Mouse (Mus musculus): ENCODE measurements at regions not wholly inside any gene's neighbourhood (a gene's known extent, or its start where the extent isn't known, plus 50 kb on each side); places are given as distances from the start of the nearest gene placed in this dataset.

DNA sequence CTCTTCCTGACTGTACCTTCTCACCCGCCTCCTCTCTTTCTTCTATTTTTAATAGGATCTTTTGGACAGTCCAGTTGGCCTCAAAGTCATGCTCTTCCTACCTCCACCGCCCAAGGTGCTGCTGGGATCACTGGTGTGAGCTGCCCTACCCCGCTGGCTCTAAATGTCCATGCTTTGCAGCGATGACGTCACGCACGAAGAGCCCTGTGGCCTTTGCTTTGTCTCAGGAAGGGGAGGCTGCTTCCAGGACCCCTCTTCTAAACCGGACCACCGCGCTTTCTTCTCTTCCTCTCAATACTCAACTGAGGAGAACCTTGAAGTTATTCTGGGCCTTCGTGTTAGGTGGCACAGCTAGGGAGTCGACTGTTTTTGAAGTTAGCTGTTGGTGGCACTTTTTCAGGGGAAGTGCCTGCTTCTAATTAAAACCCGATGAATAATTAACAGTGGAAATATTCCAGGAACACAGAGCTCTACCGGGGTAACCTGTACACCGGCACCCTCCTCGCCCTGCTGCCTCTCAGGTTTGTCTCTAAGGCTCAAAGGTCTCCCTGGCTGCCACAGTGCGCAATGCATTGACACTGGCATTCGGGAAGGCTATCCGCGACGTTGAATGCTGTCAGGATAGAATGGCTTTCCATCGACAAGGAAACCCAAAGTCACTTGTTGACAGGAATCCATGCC is 188.7 kb downstream of the Ifng start:
- no peak for ATAC-seq
- 94% methylated on average over 22 of the region's 22 CpGs for WGBS
- H3K4me3 ChIP-seq (ENCODE audit: low read depth, low read length), result no peak overlapping the region
- no peak overlapping the region for H3K9ac ChIP-seq (ENCODE audit: low read depth, low read length)
- H3K27me3 ChIP-seq (ENCODE audit: control insufficient read depth, insufficient read depth, low read depth, low read length), result no peaks in the 10 kb centered on the region
- H3K27ac ChIP-seq (ENCODE audit: low read length), result no peak overlapping the region
- no peak overlapping the region for H3K4me2 ChIP-seq (ENCODE audit: low read length)
- no peaks in the 10 kb centered on the region for H3K4me1 ChIP-seq (ENCODE audit: control insufficient read depth, insufficient read depth, low read length)
- no peaks in the 10 kb centered on the region for H3K9me3 ChIP-seq (replicated peaks; ENCODE audit: control insufficient read depth, low read length, poor library complexity, severe bottlenecking)
- no peaks in the 10 kb centered on the region for H3K36me3 ChIP-seq (ENCODE audit: control insufficient read depth, insufficient read depth, low read length)

- Histone ChIP-seq H3K36me3 (ENCODE audit: control insufficient read depth, insufficient read depth, low read length) (no peaks in the 10 kb centered on the region), H3K27ac (ENCODE audit: low read length) (no peak overlapping the region), H3K4me1 (ENCODE audit: control insufficient read depth, insufficient read depth, low read length) (no peaks in the 10 kb centered on the region), H3K27me3 (ENCODE audit: control insufficient read depth, insufficient read depth, low read depth, low read length) (no peaks in the 10 kb centered on the region), H3K9me3 (replicated peaks; ENCODE audit: control insufficient read depth, low read length, poor library complexity, severe bottlenecking) (no peaks in the 10 kb centered on the region), H3K9ac (ENCODE audit: low read depth, low read length) (no peak overlapping the region), H3K4me3 (ENCODE audit: low read depth, low read length) (no peak overlapping the region), H3K4me2 (ENCODE audit: low read length) (no peak overlapping the region)
- WGBS, result 93% methylated on average over 1 of the region's 1 CpGs
- ATAC-seq, result no peak
These were observed 190.9 kb downstream of the Ifng start for GRCm38 (mm10) chr10:118631786-118632185.

- ATAC-seq, result no peak
- Histone ChIP-seq H3K4me3 (ENCODE audit: low read depth, low read length) (no peak overlapping the region), H3K36me3 (ENCODE audit: control insufficient read depth, insufficient read depth, low read length) (no peaks in the 10 kb centered on the region), H3K4me1 (ENCODE audit: control insufficient read depth, insufficient read depth, low read length) (no peaks in the 10 kb centered on the region), H3K4me2 (ENCODE audit: low read length) (no peak overlapping the region), H3K9me3 (replicated peaks; ENCODE audit: control insufficient read depth, low read length, poor library complexity, severe bottlenecking) (no peaks in the 10 kb centered on the region), H3K27me3 (ENCODE audit: control insufficient read depth, insufficient read depth, low read depth, low read length) (no peaks in the 10 kb centered on the region), H3K9ac (ENCODE audit: low read depth, low read length) (no peak overlapping the region), H3K27ac (ENCODE audit: low read length) (no peak overlapping the region)
- WGBS, result 94% methylated on average over 5 of the region's 5 CpGs
These were observed 191.3 kb downstream of the Ifng start for GRCm38 (mm10) chr10:118632187-118632586.

- Histone ChIP-seq H3K27me3 (ENCODE audit: control insufficient read depth, insufficient read depth, low read depth, low read length) (no peaks in the 10 kb centered on the region), H3K9me3 (replicated peaks; ENCODE audit: control insufficient read depth, low read length, poor library complexity, severe bottlenecking) (no peaks in the 10 kb centered on the region), H3K27ac (ENCODE audit: low read length) (no peak overlapping the region), H3K36me3 (ENCODE audit: control insufficient read depth, insufficient read depth, low read length) (no peaks in the 10 kb centered on the region), H3K4me1 (ENCODE audit: control insufficient read depth, insufficient read depth, low read length) (no peaks in the 10 kb centered on the region), H3K4me2 (ENCODE audit: low read length) (no peak overlapping the region), H3K4me3 (ENCODE audit: low read depth, low read length) (no peak overlapping the region), H3K9ac (ENCODE audit: low read depth, low read length) (no peak overlapping the region)
- 69% methylated on average over 7 of the region's 7 CpGs for WGBS
- no peak for ATAC-seq
These were observed 192.6 kb downstream of the Ifng start for GRCm38 (mm10) chr10:118633429-118633828.

DNA sequence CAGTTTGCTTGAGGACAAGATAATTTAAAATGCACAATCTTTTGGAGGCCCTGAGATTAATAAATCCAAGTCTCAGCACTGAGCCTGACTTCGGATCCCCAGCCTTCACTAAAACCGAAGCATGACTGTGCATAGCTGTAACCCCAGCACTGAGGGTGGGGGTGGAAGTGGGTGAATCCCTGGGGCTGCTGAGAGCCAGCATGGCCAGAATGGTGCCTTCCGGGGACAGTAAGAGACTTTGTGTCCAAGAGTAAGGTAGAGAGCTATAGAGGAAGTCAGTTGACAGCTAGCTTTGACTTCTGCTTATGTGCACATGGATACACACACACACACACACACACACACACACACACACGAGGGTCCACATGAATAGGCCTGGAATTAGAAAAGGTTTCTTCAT is 198.3 kb downstream of the Ifng start:
- H3K4me1 ChIP-seq (ENCODE audit: control insufficient read depth, insufficient read depth, low read length), result peaks cover 9% of the 10 kb centered on the region
- WGBS, result 87% methylated on average over 4 of the region's 4 CpGs
- no peak overlapping the region for H3K27ac ChIP-seq (ENCODE audit: low read length)
- no peaks in the 10 kb centered on the region for H3K9me3 ChIP-seq (replicated peaks; ENCODE audit: control insufficient read depth, low read length, poor library complexity, severe bottlenecking)
- no peak overlapping the region for H3K4me2 ChIP-seq (ENCODE audit: low read length)
- H3K4me3 ChIP-seq (ENCODE audit: low read depth, low read length), result no peak overlapping the region
- no peaks in the 10 kb centered on the region for H3K36me3 ChIP-seq (ENCODE audit: control insufficient read depth, insufficient read depth, low read length)
- ATAC-seq, result no peak
- no peak overlapping the region for H3K9ac ChIP-seq (ENCODE audit: low read depth, low read length)
- no peaks in the 10 kb centered on the region for H3K27me3 ChIP-seq (ENCODE audit: control insufficient read depth, insufficient read depth, low read depth, low read length)

- peak overlapping the region; percentile 3; the same call in 1 of the 2 replicates for H3K27ac ChIP-seq (ENCODE audit: low read length)
- H3K4me2 ChIP-seq (ENCODE audit: low read length), result peak overlapping the region; percentile 38
- H3K4me3 ChIP-seq (ENCODE audit: low read depth, low read length), result no peak overlapping the region
- no peaks in the 10 kb centered on the region for H3K27me3 ChIP-seq (ENCODE audit: control insufficient read depth, insufficient read depth, low read depth, low read length)
- H3K4me1 ChIP-seq (ENCODE audit: control insufficient read depth, insufficient read depth, low read length), result peaks cover 9% of the 10 kb centered on the region
- no peaks in the 10 kb centered on the region for H3K9me3 ChIP-seq (replicated peaks; ENCODE audit: control insufficient read depth, low read length, poor library complexity, severe bottlenecking)
- H3K9ac ChIP-seq (ENCODE audit: low read depth, low read length), result no peak overlapping the region
- peak; percentile 32; the same call in 1 of the 2 replicates for ATAC-seq
- H3K36me3 ChIP-seq (ENCODE audit: control insufficient read depth, insufficient read depth, low read length), result no peaks in the 10 kb centered on the region
- WGBS, result 39% methylated on average over 7 of the region's 7 CpGs
These were observed 199.4 kb downstream of the Ifng start for GRCm38 (mm10) chr10:118640121-118640809.

DNA sequence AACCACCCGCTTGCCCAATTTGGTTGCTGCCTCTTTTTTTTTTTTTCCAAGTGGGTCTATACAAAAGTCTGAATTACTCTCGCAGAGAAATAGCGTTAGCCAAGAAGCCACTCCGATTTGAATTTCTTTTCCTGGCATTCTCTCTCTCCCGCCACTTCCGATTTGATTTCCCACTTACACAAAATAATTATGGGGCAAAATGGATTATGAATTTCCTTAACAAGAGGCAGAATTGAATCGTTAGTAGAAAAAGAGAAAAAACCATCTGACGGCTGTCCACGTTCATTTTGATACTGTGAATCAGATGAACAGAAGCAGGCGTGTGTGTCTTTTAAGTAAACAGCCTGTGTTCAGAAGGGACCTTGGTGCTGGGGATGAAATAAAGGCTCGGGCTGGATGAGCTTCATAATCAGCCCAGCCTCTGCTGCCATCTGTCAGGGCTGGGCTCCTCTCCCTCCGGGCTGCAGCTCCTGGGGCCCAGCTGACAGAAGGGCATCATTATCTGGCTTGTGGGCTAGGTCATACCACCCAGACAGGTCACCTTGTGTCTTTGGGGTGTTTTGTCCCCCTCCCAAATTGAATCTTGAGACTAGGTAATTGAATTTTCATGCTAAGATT is 200.1 kb downstream of the Ifng start:
- H3K27ac ChIP-seq (ENCODE audit: low read length), result peak overlapping the region; percentile 63
- H3K9me3 ChIP-seq (replicated peaks; ENCODE audit: control insufficient read depth, low read length, poor library complexity, severe bottlenecking), result no peaks in the 10 kb centered on the region
- no peaks in the 10 kb centered on the region for H3K36me3 ChIP-seq (ENCODE audit: control insufficient read depth, insufficient read depth, low read length)
- H3K4me2 ChIP-seq (ENCODE audit: low read length), result peak overlapping the region; percentile 38
- H3K27me3 ChIP-seq (ENCODE audit: control insufficient read depth, insufficient read depth, low read depth, low read length), result no peaks in the 10 kb centered on the region
- H3K4me3 ChIP-seq (ENCODE audit: low read depth, low read length), result no peak overlapping the region
- 0 out of 2 replicates have a peak overlapping the region, but pooled peaks have one; percentile 11 for H3K9ac ChIP-seq (ENCODE audit: low read depth, low read length)
- peak; percentile 71 for ATAC-seq
- H3K4me1 ChIP-seq (ENCODE audit: control insufficient read depth, insufficient read depth, low read length), result peaks cover 9% of the 10 kb centered on the region
- 11% methylated on average over 12 of the region's 12 CpGs for WGBS

GRCm38 (mm10) chr10:118643622-118644021 is 202.8 kb downstream of the Ifng start:
- Histone ChIP-seq H3K36me3 (ENCODE audit: control insufficient read depth, insufficient read depth, low read length) (no peaks in the 10 kb centered on the region), H3K4me1 (ENCODE audit: control insufficient read depth, insufficient read depth, low read length) (peaks cover 9% of the 10 kb centered on the region), H3K4me3 (ENCODE audit: low read depth, low read length) (no peak overlapping the region), H3K9me3 (replicated peaks; ENCODE audit: control insufficient read depth, low read length, poor library complexity, severe bottlenecking) (no peaks in the 10 kb centered on the region), H3K9ac (ENCODE audit: low read depth, low read length) (no peak overlapping the region), H3K4me2 (ENCODE audit: low read length) (no peak overlapping the region), H3K27me3 (ENCODE audit: control insufficient read depth, insufficient read depth, low read depth, low read length) (no peaks in the 10 kb centered on the region), H3K27ac (ENCODE audit: low read length) (no peak overlapping the region)
- 83% methylated on average over 8 of the region's 8 CpGs for WGBS
- no peak for ATAC-seq

- Histone ChIP-seq H3K9ac (ENCODE audit: low read depth, low read length) (no peak overlapping the region), H3K27ac (ENCODE audit: low read length) (no peak overlapping the region), H3K4me2 (ENCODE audit: low read length) (no peak overlapping the region), H3K27me3 (ENCODE audit: control insufficient read depth, insufficient read depth, low read depth, low read length) (no peaks in the 10 kb centered on the region), H3K4me3 (ENCODE audit: low read depth, low read length) (no peak overlapping the region), H3K9me3 (replicated peaks; ENCODE audit: control insufficient read depth, low read length, poor library complexity, severe bottlenecking) (no peaks in the 10 kb centered on the region), H3K4me1 (ENCODE audit: control insufficient read depth, insufficient read depth, low read length) (no peaks in the 10 kb centered on the region), H3K36me3 (ENCODE audit: control insufficient read depth, insufficient read depth, low read length) (no peaks in the 10 kb centered on the region)
- no peak for ATAC-seq
- 57% methylated on average over 2 of the region's 2 CpGs for WGBS
These were observed 207.3 kb downstream of the Ifng start for GRCm38 (mm10) chr10:118648111-118648510.
